Mouse (Mus musculus) naive thymus-derived CD4-positive, alpha-beta T cell, adult 2 months (primary cell): ENCODE data around the gene Lcmt1.

Experiments
- DNase-seq: peaks from one replicate; pipeline ENCODE4 v3.0.0-alpha.2; 2011; ENCODE audit warnings: low read depth

Lcmt1 gene

DNA sequence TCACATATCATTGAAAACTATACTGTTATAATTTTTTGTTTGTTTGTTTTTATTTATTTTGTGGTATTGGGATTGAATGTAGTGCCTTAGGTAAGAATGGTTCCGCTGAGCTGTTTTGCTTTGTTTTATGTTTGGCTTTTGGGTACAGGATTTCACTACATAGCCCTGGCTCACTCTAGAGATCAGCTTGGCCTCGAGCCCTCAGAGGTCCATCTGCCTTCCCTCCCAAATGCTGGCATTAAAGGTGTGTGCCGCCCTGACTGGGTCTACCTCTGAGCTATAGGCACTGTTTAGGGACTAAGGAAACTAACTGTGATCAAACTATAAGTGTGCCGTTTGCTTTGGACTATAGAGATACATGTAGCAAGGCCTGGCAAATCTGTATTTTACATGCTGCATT lies 29.7 kb downstream of the Lcmt1 start:
- no peak for DNase-seq

GRCm38 (mm10) chr7:123401121-123401520 lies 31.5 kb downstream of the Lcmt1 start:
- no peak for DNase-seq

DNA sequence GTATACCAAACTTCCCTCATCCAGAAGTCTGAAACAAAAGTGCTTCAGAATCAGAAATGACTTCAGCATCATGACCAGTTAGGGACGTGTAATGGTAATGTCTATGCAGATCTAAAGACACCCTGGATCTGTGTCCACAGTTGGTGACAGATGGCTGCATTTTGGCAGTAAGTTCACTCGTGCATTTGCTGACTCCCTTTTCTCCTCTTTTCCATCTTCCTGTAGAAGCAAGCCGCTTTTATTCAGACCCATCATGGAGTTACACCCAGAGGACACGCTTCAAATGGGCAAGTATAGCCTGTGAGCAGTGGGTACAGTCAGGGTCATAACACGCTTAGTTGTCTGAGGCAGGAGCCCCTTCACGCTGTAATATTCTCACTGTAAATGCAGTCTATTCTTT lies 34.6 kb downstream of the Lcmt1 start:
- DNase-seq, result no peak

DNA sequence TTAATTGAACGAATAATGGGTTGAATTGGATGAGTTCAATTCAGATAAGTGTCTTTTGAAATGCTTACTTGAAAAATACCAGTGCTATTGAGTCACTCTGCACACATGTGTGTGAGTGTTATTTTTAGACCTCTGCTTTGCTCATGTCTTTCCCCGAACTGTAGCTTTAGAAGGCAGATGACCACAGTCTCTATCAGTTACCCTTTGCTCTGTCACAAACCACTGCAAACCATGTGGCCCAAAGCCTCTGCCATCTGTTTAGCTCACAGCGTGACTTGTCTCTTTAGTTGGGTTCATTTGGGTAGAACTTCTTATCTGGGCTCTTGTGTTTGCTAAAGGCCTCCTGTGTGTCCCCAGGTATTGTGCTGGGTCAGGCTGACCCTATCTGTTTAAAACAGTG lies 36.0 kb downstream of the Lcmt1 start:
- no peak for DNase-seq

DNA sequence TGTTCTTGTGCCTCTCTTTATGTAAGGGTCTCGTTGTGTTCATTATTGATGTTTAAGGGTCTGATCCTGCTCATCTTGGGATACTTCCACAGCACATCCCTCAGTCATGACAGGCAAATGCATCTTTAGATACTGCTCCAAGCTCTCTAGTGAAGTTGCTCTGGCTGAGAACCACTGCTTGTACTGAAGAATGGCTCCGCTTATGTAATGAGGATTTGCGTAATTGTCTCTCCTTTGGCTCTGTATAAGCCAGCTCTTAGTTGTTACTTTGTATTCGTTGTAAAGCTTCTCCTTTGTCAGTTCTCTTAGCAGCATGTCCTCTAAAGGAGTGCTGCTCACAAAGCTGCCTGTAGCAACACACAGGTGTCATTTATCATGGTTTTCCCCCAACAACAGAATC lies 37.4 kb downstream of the Lcmt1 start:
- DNase-seq, result no peak

DNA sequence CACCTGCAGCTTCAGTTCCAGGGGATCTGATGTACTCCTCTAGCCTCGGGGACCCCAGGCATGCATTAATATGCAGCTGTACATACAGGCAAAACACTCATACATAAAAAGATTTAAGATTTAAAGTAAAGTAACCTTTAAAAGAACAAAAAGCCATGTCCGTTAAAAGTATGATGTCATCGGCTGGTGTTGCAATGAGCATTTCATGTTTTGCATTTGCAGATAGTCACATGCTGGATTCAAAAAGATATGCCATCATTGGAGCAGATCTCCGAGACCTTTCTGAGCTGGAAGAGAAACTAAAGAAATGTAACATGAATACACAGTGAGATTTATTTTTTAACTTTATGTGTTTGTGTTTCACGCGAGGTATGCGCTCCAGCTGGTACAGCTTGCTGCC lies 40.9 kb downstream of the Lcmt1 start:
- no peak for DNase-seq

DNA sequence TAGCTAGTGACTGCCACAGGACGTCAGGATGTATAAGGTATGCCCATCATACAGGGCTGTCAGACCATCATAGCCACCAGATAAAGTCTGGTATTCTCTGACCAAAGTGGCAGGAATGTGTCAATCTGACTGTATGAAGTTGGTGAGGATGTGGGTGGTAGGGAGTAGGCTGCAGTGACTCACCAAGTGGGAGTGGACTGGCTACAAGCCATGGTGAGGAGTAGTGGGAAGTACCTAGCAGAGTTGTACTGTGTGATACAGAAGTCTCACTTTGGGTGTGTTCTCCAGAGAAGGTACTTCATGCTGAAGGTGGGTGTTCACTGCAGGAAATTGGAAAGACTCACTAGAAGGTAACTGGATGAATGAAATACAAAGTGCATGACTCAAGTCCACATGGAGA lies 41.5 kb downstream of the Lcmt1 start:
- DNase-seq, result no peak

DNA sequence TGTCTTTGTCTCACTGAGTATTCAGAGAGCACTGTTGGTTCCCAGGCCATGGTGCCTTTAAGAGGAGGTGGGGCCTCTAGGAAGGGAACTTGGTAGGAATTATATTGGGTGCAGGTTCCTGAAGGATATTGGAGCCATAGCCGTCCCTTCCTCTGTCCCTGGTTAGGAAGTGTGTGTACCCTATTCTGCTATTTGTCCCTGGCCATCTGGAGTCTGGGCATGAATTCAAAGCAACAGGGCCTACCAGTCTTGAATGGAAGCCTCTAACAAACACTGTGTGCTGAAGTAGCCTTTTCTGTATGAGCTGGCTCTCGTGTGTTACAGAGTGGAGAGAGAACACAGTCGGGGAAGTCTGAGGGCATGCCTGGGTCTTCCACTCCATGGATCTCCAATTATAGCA lies 42.6 kb downstream of the Lcmt1 start:
- no peak for DNase-seq

DNA sequence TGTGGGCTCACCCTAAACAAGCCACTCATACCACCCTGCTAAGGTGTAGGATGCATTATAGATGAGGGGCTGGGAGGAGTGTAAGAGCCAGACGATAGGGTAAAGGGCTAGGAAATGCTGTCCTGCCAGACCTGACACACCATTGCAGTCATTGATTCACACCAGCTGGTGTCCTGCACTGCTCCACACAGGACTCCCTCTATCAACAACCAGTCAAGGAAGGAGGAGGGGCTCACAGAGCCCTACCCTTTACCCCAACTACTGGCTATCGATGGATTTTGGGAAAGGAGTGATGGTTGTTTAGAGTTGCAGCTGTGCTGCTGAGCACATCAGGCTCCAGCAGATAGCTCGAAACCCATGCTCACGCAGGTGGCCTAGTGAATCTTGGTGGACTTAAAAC lies 47.2 kb downstream of the Lcmt1 start:
- no peak for DNase-seq

GRCm38 (mm10) chr7:123417661-123418060 lies 48.1 kb downstream of the Lcmt1 start:
- no peak for DNase-seq

DNA sequence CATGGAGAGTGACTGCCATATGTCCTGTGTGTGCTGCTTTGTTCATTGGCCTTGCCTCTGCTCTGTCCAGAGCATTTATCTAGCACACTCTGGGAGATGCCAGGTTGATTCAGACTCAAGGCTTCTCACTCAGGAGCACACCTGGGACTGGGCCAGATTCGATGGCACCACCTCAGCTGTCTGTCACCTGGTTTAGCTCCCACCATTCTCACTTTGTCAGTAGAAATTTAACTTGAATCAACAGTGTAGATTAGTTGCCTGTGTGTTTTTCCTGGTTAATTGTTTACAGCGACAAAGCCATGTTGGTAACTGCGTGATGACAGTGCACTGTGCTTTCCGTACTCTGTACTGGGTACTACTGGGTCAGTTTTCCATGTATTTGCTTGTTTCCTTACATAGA lies 50.4 kb downstream of the Lcmt1 start:
- DNase-seq, result no peak

GRCm38 (mm10) chr7:123421958-123422357 lies 52.4 kb downstream of the Lcmt1 start:
- no peak for DNase-seq

DNA sequence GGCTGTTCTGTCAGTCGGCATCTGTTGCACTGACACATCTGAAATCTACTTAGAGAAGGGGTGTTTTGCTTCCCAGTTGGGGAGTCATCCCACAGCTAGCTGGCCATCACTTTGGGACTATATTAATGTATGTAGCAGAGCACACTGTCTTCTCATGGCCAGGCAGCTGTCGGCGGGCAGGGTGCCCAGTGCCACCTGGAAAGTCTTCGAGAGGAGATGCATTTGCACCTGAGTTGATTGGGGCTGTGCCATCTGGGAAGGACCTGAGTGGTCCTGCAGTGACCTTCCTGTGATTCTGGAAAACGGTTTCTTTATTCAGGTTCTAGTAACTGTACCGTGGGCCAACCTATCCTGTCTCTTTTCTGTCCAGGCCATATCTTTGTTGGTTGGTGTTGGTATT lies 54.7 kb downstream of the Lcmt1 start:
- DNase-seq, result no peak

DNA sequence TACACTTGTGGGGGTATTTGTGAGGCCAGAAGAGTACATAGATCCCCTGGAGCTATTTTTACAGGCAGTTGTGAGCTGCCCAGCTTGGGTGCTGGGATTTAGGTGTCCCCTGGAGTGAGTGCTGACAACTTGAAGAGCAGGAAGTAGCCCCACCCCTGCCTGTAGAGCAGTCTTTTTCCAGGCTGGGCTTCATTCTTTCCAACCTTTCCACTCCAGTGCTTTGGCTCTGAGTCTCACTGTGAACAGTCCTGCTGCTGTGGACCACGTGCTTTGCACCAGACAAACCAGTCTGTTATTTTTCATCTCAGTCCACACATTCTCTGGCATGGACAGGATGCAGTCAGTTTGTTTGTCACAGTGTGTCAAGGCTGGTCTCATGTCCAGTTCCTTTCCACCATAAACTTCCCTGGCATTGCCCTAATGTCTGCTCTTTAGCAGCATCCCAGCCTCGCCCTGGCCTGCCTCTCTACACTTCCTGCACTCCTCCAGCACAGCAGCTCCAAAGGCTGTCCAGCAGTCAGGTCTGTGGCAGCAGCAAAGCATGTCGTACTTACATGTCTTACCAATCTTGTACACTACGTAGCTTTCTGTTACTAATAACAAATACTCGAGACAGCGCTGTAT lies 55.7 kb downstream of the Lcmt1 start:
- no peak for DNase-seq

GRCm38 (mm10) chr7:123429624-123430410 lies 60.2 kb downstream of the Lcmt1 start:
- DNase-seq, result no peak

DNA sequence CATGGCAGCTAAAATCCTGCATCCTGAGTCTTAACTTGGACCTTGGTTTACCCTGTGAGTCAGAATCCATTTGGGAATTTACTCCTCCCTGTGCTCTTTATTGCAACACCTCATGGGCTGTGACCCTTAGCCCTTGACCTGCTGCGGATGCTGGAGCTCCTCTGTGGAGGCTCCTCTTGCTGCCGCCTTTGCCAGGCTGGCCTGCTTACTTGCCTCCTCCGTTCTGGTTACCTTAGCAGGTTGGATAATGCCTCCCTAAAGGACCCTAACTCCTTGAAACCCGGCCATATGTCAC lies 60.8 kb downstream of the Lcmt1 start:
- no peak for DNase-seq

DNA sequence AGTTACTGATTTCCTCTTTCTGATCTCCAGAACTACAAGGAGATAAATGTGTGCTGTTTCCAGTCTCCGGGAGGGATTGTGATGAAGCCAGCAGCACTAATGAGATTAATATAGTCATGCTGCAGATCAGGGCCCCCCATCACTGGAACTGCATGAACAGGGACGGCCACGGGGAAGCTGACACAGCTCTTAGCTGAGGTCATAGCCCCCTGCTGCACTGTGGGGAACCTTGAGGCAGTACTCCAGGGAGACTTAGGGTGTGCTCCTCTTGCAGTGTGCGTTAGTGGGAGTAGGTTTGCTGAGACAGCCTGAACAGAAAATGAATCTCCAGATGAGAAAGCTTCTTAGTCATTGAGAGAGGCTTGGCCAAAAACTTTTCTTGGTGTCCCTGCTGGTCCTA lies 61.6 kb downstream of the Lcmt1 start:
- no peak for DNase-seq

- no peak for DNase-seq
Measured at GRCm38 (mm10) chr7:123442079-123442478, 72.5 kb downstream of the Lcmt1 start.

GRCm38 (mm10) chr7:123448794-123449193 lies 79.2 kb downstream of the Lcmt1 start:
- no peak for DNase-seq

DNA sequence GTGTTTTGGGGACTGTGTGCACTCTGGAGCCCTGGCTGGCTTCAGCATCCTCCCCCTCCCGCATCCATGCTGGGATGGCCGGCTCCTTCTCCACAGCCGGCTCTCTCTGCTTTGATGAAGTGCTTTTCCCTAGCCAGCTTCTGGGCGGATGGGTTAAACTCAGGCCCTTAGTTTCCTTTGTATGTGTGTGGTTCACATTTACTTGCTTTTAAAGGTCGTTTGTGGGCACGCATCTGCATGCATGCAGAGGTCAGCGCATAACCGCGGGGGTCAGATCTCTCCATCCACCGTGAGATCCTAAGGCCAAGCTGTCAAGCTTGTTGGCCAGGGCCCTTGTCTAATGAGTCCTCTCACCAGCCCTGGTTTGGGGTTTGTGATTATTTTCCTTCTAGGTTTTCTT lies 80.1 kb downstream of the Lcmt1 start:
- DNase-seq, result no peak

- DNase-seq, result no peak
Measured at GRCm38 (mm10) chr7:123450515-123450914, 80.9 kb downstream of the Lcmt1 start.

- no peak for DNase-seq
Measured at GRCm38 (mm10) chr7:123452551-123452950, 83.0 kb downstream of the Lcmt1 start.

DNA sequence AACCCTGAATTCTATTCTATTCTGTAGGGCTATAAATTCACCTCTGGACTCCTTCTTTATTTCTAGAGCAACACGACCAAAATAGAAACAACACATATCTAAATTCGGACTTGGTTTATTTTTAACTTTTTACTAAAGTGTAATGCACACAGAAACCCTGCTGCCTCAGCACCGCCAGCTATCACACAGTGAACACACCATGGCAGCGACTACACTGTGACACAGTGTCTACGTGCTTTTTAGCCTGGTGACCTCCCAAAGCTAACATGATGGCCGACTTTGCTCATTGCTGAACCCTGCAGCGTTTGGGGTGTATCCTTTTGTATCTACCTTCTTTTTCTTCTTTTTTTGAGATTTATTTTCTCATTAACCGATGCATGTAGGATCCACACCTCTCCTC lies 83.5 kb downstream of the Lcmt1 start:
- no peak for DNase-seq

DNA sequence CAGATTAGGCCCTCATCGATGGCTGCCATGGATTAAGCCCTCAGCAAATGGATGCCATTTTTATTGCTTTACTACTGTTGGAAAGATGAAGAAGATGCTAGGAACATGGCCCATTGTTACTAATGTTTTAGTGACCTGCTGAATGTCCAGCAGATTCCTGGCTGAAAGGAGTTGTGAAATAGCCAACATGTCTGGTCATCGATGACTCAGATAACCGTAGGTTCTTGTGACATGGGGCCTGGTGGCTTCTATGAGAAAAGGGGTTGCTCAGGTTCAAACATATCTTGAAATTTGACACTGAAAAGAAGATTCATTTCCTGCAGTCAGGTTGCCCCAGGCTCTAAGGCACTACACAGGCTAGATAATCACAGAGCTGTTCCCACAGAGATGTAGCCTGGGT lies 85.5 kb downstream of the Lcmt1 start:
- no peak for DNase-seq
